Mouse (Mus musculus) ovary, postnatal 10 days (tissue): ENCODE data around the gene Abcd3.

Experiments used
- DNase-seq: peaks from one replicate; pipeline ENCODE4 v3.0.0; 2022; ENCODE audit warnings: low spot score

The Abcd3 gene

DNA sequence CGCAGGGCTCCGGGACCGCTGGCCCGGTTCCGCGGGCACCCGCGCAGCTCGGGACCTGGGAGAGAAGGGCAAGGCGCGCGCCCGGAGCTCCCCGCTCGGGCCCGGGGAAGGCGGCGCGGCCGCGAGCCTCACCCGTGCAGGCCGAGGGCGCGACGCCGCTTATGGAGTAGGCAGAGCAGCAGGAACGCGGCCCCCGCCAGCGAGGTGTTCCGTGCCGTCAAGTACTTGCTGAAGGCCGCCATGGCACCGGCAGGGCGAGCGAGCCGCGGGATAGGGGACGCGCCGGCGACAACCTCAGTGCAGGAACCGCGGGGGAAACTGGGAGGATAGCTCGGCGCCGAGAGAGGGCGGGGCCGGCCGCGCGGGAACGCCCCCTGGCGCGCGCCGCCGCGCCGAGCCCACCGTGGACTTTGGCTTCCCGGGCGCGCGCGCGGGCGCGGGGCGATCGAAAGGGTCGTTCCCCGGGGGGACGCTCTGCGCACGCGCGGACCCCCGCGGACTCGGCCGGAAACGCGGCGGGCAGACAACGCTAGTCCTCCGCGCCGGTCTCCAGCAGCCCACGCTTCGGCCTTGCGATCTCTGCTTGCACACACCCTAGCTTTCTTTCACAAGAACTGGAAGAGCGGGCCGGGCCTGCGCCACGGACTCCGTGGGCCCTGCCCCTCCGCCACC lies at the start of gene Abcd3:
Gene Abcd3, minus strand, starts transcription at position 426 of the 672 bp plus-strand sequence.
- DNase-seq = peak; percentile 76

DNA sequence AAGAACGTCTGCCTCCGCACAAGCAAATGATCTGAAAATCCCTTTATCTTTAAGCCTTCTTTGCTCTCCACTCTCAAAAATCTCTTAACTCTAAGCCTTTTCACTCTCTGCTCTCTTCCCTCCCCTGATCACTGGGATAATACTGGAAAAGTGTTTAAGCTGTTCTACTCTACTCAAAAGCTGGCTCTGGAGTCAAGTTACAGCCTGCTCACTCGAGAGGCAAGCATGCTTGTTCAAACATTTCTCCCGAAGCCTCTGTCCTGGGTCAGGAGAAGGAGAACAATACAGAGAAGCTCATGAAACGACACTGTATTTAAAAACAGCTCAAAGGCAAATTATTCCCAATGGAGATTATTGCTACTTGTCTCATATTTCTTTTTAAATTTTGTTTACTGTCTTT lies 44.0 kb upstream of the Abcd3 start:
- no peak for DNase-seq

DNA sequence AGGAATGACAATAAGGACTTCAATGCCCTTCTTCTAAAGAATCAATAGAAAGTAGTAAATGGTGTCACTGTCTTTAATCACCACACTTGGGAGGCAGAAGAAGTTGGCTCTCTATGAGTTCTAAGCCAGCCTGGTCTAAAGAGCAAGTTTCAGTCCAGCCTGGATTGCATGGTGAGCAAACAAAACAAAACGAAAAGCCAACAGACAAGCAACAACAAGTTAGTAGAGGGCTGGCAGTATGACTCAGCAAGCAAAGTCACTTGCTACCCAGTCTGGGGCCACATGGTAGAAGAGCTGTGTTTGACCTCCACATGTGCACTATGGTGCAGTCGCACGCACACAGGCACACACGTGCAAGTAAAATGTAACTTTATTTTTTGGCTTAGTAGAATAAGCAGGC lies 41.0 kb upstream of the Abcd3 start:
- no peak for DNase-seq

DNA sequence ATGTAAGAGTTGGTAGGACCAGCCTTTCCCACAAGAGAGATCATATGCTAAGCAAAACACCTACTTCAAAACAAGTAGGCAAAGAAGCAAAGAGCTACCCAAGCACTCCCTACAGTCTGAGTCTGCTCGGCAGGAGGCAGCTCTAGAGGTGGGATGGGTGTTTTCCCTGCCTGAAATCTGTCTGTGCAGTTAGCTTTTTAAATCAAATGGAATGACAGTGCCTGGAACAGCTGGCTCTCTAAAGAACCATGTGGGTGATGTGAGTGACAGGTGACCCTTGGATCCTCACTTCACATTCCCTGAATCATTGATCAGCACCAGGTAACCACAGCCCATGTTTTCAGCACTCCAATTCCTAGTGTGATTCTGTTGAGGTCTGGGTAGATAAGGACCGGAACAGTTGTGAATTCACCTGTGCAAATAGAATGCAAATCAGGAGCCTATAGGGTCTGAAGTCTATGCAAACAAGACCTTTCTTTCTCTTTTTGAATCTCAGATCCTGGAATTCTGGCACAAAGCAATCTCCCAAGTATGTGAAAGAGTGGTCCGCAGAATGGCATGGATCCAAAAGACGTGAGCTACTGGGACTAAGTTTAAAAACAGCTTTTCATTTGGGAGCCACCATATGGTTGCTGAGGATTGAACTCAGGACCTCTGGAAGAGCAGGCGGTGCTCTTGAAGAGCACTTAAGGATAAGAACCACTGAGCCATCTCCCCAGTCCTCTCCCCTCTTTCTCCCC lies 38.8 kb upstream of the Abcd3 start:
- DNase-seq = no peak

DNA sequence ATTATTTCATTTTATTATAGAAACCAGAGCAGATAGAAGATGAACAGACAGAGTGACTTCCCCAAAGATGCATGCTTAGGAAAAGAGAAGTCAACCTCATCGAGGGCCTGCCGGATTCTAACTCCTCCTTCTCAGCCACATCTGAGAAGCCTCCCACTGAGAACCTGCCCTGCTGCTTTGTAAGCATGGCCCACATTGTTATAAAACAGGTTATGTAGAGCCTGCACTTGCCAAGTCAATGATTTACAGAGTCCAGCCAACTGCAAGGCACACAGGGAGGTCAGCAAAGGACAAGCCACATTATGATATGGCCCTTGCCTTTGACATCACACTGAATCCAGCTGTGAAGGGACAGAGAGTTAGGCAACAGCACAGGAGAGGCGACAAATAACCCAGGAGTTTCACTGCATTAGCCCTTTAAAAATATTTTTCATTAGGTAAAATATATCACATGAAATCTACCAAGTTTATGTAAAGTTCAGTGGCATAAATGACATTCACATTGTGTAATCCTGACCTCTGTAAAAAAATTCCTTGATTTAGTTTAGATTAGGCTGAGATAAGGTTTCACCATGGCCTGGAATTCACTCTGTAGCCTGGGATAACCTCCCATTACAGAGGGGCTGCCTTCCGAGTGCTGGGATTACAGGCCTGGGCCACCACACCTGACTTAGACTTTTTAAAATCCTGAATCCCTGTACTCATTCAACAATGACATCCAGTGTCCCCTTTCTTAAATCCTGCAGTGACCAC lies 37.1 kb upstream of the Abcd3 start:
- DNase-seq = no peak

DNA sequence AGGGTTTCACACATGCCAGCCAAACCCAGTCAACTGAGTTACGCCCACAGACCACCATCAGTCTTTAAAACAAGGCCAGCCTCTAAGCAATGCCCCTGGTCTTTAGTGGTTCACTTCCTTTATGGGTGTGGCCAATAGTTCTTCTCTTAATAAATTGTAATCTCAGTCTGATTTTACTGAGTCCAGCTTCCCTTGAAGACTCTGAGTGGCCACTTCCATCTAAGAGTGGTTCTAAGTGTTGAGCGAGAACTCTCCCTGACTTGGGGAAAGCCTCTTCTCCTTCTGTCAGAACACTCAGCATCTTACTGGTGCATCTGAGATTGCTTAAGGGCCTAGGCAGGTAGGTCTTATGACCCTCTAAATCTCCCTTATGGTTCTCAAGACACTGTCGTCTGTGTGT lies 35.9 kb upstream of the Abcd3 start:
- no peak for DNase-seq

DNA sequence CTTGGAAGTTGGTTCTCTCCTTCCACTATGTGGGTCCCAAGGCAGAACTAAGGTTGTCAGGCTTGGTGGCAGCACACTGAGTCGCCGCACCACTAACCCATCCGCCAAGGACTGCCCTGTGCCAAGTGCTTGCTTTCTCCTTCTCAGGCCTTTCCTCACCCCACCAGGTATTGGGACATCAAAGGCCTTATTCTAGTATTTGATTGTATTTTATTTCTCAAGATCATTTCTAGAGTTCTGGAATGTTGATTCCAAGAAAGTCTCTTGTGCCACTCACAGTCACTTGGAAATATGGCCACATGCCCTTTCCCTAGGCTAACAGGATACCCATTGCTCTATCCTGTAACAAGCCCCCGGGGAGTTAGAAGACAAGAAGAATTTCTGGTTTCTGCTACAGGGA lies 35.3 kb upstream of the Abcd3 start:
- DNase-seq = no peak

DNA sequence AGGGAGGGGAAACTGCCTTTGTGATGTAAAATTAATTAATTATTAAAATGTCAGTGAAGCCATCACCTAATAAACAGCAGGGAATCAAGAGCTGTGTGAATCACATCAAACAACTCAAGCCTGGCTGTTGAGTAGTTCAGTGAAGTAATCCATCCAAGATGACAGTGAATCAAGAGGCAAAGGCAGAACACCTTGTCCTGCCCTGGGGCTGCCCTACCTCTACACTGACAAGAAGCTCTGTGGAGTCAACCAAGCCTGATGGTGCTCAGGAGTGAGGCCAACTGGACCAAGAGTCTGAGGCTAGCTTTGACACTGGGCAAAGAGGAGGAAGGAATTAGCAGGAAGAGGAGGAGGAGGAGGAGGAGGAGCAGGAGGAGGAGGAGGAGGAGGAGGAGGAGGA lies 32.2 kb upstream of the Abcd3 start:
- no peak for DNase-seq

DNA sequence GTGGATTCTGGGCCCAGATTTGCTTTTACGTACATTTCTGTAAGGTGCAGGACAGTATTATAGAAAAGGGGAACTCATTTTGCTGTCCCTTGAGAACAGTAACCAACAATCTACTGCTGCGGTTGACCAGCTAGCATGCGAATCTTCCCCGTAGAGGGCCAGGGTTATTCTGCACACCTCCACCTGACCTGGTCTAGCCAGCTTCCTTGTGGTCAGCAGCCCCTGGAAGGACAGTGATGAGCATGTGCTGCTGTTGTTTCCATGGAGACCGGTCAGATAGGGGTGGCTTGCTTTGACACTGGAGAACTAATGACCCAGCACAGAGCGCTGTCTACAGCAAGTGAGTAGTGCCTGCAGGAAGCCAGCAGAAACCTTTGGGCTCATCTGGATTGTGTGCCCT lies 29.6 kb upstream of the Abcd3 start:
- no peak for DNase-seq

DNA sequence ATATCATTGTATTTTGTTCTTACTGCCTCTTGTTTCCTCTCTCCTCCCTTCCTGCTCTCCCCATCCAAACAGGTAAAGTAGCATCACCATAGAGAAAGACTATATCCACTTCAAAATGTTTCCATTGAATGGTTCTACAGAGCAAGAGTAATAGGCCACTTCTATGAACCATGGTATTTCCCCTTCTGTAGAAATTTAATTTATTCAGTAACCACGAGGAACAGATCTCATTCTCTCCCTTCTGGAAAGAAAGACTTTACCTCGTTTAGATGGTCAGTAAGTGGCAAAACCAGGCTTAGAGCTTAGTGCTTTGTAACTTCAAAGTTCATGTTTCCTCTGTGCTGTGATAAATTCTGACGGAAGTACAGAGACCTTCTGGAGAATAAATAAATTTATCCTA lies 28.9 kb upstream of the Abcd3 start:
- no peak for DNase-seq

DNA sequence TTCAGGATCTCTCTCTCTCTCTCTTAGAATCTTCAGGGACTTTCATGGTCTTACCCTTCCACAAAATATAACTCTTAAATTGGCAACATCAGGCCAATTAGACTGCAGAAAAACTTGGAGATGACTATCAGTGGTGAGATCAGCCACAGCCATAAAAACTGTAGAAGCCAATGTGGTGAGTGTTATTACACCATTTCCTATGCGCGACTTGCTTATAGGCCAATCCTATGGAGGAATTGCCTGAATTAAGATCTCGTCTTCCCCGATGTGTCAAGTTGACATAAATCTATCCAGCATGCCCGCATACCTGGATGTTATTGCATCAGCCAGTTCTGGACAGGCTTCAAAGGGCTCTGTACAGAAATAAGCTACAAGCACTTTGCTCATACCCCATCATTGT lies 28.2 kb upstream of the Abcd3 start:
- DNase-seq = no peak

DNA sequence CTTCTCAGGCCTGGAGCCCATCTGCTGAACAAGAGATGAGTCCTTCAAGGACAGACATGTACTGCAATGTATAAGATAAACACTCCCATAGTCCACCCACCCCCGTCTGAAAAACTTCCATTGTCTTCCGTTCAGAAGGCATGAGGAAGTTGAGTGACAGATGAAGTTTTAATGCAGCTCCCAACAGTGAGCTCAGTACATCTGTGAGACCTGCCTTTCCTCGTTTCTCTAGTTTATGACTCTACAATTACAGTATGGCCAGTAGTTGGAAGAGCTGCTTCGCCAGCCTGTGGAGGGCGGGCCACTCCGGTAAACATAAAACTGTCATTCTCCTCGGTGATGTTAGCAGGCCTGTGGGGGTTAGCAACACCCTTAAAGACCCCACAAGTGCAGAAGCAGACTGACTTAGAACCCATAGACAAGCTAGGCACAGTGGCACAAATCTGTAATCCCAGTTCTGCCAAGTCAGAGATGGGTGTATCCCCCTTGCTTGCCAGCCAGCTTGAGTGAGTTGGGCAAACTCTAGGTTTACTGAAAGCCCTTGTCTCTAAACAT lies 27.3 kb upstream of the Abcd3 start:
- DNase-seq = no peak

DNA sequence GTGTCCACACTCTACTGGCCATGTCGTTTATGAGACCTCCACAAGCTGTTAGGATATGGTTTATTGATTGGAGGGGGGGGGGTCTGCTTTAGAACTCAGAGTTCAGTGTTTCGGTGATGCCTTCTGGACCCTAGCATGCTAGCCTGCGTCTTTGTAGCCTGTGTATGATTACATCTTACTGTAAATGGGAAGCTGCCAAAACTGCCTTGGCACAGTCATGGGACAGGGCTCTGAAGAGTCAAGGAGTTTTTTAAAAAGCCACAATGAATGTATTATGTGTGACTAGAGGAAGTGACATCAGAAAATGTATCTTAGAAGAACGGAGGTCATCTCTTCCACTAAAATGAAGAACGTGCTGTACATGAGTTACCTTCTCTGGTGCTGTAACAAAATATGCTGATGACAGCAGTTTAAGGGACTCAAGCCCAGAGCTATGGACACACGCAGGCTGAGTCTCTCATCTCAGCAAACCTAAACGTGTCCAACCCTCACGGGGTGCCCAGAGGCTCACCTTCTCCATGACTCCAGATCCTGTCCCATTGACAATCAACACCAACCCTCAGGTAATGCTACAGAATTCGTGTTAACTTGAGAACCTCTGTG lies 26.4 kb upstream of the Abcd3 start:
- no peak for DNase-seq

DNA sequence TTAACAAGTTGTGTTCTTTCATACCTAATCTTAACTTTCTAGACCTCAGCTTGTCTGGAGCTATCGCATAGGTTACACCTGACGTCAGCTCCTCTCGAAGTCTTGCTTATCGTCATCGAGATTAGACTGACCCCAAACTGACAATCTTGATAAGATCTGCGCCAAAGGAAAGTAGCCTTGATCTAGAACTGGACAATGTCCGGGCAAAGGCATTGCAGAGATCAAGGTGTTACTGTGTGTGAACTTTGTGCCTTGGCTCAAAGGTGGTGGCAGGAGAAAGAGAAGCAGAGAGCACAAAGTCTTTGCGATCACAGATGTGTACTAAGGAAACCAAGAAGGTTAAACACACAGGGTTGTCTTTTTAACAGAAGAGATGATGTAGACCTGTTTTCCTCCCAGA lies 25.2 kb upstream of the Abcd3 start:
- no peak for DNase-seq

DNA sequence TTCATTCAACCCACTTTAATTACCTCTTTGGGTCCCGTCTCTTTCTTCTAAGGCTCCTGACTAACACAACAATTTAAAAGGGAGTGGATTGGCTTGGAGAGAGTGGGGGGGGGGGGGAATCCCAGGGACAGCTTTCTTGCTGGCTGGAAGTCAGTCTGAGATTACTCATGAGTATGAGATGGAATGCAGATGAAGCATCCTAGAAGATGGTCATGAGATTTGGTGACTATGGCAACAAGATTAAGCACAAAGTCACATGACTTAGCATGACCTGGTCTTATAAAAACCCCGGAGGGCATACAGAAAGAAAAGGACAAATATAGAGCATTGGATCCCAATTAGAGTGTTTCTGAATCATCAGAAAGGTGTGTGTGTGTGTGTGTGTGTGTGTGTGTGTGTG lies 19.6 kb upstream of the Abcd3 start:
- no peak for DNase-seq

DNA sequence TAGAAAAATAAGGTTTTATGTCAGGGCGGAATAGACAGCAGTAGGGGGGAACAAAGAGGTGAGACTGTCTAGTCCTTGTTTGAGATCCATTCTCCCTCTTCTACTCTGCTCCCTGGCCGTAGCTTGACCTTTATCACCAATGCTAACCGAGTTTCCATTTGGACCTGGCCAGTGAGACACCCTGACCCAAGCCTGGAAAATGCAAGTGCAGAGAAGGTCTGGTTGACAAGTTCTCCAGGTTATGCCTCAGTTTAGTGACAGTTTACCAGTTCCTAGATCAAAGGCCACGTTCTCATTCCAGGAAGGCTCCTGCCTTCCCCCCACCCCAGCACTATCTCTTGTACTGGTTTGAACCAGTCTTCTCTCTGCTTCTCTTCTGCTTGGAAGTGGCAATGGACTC lies 19.1 kb upstream of the Abcd3 start:
- DNase-seq = no peak

DNA sequence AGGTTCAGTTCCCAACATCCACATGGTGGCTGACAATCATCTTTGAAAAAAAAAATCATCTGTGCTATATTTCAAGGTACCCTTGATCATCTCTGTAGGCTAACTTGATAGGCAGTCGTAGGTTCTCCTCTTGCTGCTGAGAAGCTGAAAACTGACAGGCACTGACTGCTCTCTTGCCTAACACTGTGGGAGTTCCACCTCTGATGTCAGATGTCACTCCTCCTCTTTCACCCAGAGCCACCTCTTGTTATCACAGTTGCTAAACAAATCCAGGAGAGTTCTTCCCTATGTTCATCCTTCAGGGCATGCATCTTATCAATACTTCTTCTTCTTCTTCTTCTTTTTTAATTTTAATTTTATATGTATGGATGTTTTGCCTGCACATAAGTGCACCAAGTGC lies 10.0 kb upstream of the Abcd3 start:
- DNase-seq = no peak

DNA sequence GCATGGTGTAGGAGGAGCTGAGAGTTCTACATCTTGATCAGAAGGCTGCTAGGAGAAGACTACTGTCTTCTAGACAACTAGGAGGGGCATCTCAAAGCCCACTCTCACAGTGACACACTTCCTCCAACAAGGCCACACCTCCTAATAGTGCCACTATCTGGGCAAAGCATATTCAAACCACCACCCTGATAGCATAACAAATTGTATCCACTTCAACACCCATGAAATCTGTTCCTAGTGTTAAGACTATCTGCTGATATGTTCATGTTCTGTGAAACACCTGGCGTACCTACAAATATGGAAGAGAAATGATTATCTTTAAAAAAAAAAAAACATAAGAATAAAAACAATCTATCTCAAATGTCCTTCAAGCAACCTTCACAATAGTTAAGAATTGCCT lies 9.2 kb upstream of the Abcd3 start:
- DNase-seq = no peak

DNA sequence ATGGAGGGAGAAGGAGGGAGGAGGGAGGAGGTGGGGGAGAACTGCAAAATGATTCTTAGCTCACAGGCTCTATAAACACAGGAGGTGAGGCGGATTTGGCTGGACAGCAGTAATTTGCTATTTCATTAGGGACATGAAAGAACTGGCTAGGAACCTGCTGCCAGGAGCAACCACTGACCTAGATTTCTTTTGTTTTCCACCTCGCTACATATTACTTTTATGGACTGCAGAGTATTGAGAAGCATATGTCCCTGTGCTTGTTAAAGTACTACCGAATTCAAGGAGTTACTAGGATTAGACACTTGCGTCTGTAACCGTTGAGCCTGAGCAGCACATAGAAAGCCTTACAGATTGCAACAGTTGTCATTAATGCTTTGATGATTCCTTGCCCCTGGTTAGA lies 7.5 kb upstream of the Abcd3 start:
- no peak for DNase-seq

DNA sequence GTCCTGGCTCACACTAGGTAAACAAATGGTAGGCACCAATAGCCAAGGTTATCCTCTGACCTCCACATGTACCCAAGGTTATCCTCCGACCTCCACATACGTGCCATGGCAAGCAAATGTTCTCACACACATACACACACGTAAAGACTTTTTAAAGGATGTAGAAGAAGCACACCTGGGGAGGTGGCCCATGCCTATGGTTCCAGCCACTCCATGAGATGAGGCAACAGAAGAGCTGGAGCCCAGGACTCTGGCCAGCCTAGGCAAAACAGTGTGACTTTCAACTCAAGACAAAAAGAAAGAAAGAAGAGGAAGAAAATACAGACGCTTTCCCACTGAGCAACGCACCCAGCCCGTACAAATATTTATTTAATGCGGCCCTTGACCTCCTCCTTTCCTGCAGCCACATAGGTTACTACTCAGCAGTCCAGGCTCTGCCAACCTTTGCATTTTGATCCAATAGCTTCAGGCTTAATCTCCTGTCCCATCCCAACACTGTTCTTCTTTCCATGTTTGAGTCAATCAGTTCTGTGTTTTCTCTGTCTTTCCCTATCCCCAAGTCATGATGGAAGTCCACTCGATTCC lies 6.5 kb upstream of the Abcd3 start:
- DNase-seq = no peak

DNA sequence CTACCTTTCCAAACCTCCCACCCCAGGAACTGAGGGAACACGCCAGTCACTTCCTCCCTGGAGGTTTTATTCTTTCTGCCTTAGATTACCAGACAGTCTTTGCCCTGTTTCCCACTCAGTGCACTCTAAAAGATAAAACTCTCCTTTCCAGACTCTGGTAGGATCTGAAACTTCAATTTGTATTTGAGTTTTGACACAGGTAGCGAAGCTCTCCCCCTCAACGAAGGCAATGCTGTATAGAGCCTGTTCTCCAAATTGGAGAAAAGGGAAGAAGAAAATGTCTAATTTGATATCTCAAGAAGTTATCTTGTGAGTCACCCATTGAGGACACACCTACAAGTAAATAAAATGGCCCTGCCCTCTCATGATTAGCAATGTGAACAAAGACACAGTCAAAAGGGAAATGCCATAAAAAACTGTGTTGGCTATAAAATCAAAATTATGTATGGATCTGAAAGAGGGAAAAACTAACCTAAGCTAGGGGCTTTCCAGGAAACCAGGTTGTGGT lies 4.6 kb upstream of the Abcd3 start:
- DNase-seq = no peak
